Mouse (Mus musculus): ENCODE data around the gene Satb2. TPM values are rescaled to one million over a fixed set of nuclear protein-coding genes. Genes with fewer than 3 reads are reported as not detected.

Satb2 gene
- total RNA-seq, 1 experiment from 2014 or later = 0.23 TPM

GRCm38 (mm10) chr1:56865246-56865645 is 113.2 kb downstream of the Satb2 start:
- ATAC-seq (ENCODE audit: extremely low read depth, insufficient number of reproducible peaks, low FRiP score, poor library complexity, severe bottlenecking) = no peak

GRCm38 (mm10) chr1:56862799-56863198 is 115.7 kb downstream of the Satb2 start:
- ATAC-seq (ENCODE audit: extremely low read depth, insufficient number of reproducible peaks, low FRiP score, poor library complexity, severe bottlenecking) = no peak

GRCm38 (mm10) chr1:56857202-56857601 is 121.2 kb downstream of the Satb2 start:
- no peak for ATAC-seq (ENCODE audit: extremely low read depth, insufficient number of reproducible peaks, low FRiP score, poor library complexity, severe bottlenecking)

GRCm38 (mm10) chr1:56850446-56850845 is 128.0 kb downstream of the Satb2 start:
- ATAC-seq (ENCODE audit: extremely low read depth, insufficient number of reproducible peaks, low FRiP score, poor library complexity, severe bottlenecking) = no peak

GRCm38 (mm10) chr1:56846358-56846757 is 132.1 kb downstream of the Satb2 start:
- ATAC-seq (ENCODE audit: extremely low read depth, insufficient number of reproducible peaks, low FRiP score, poor library complexity, severe bottlenecking) = no peak

- no peak for ATAC-seq (ENCODE audit: extremely low read depth, insufficient number of reproducible peaks, low FRiP score, poor library complexity, severe bottlenecking)
These were observed 132.8 kb downstream of the Satb2 start for GRCm38 (mm10) chr1:56845523-56846118.

- ATAC-seq (ENCODE audit: extremely low read depth, insufficient number of reproducible peaks, low FRiP score, poor library complexity, severe bottlenecking) = no peak
These were observed 133.7 kb downstream of the Satb2 start for GRCm38 (mm10) chr1:56844551-56845330.

GRCm38 (mm10) chr1:56838901-56839300 is 139.5 kb downstream of the Satb2 start:
- no peak for ATAC-seq (ENCODE audit: extremely low read depth, insufficient number of reproducible peaks, low FRiP score, poor library complexity, severe bottlenecking)

GRCm38 (mm10) chr1:56833984-56834900 is 144.2 kb downstream of the Satb2 start:
- no peak for ATAC-seq (ENCODE audit: extremely low read depth, insufficient number of reproducible peaks, low FRiP score, poor library complexity, severe bottlenecking)

GRCm38 (mm10) chr1:56833307-56833706 is 145.1 kb downstream of the Satb2 start:
- ATAC-seq (ENCODE audit: extremely low read depth, insufficient number of reproducible peaks, low FRiP score, poor library complexity, severe bottlenecking) = peak; percentile 44; the same call in 1 of the 2 replicates

- ATAC-seq (ENCODE audit: extremely low read depth, insufficient number of reproducible peaks, low FRiP score, poor library complexity, severe bottlenecking) = 0 out of 2 replicates have a peak, but pooled peaks have one; percentile 27
These were observed 145.7 kb downstream of the Satb2 start for GRCm38 (mm10) chr1:56832738-56833137.

GRCm38 (mm10) chr1:56822735-56823134 is 155.7 kb downstream of the Satb2 start:
- no peak for ATAC-seq (ENCODE audit: extremely low read depth, insufficient number of reproducible peaks, low FRiP score, poor library complexity, severe bottlenecking)

GRCm38 (mm10) chr1:56822025-56822424 is 156.4 kb downstream of the Satb2 start:
- no peak for ATAC-seq (ENCODE audit: extremely low read depth, insufficient number of reproducible peaks, low FRiP score, poor library complexity, severe bottlenecking)

GRCm38 (mm10) chr1:56813506-56813905 is 164.9 kb downstream of the Satb2 start:
- ATAC-seq (ENCODE audit: extremely low read depth, insufficient number of reproducible peaks, low FRiP score, poor library complexity, severe bottlenecking) = no peak

- ATAC-seq (ENCODE audit: extremely low read depth, insufficient number of reproducible peaks, low FRiP score, poor library complexity, severe bottlenecking) = no peak
These were observed 165.5 kb downstream of the Satb2 start for GRCm38 (mm10) chr1:56812961-56813360.

GRCm38 (mm10) chr1:56811486-56811885 is 167.0 kb downstream of the Satb2 start:
- ATAC-seq (ENCODE audit: extremely low read depth, insufficient number of reproducible peaks, low FRiP score, poor library complexity, severe bottlenecking) = no peak

GRCm38 (mm10) chr1:56806006-56806405 is 172.4 kb downstream of the Satb2 start:
- no peak for ATAC-seq (ENCODE audit: extremely low read depth, insufficient number of reproducible peaks, low FRiP score, poor library complexity, severe bottlenecking)

GRCm38 (mm10) chr1:56800611-56801010 is 177.8 kb downstream of the Satb2 start:
- no peak for ATAC-seq (ENCODE audit: extremely low read depth, insufficient number of reproducible peaks, low FRiP score, poor library complexity, severe bottlenecking)

- ATAC-seq (ENCODE audit: extremely low read depth, insufficient number of reproducible peaks, low FRiP score, poor library complexity, severe bottlenecking) = 0 out of 2 replicates have a peak, but pooled peaks have one; percentile 16
These were observed 183.3 kb downstream of the Satb2 start for GRCm38 (mm10) chr1:56795016-56795608.
